Mouse (Mus musculus) hindbrain, embryonic 10.5 days (tissue): ENCODE results near the gene Ubald1. TPM values are rescaled to one million over a fixed set of nuclear protein-coding genes. Genes with fewer than 3 reads are reported as not detected.

Experiments used
- DNase-seq: peaks from one replicate; pipeline ENCODE4 v3.0.0-alpha.2; 2017; ENCODE audit warnings: low spot score
- H3K27ac ChIP-seq: fragments of 300-500 bp; sonication (generic); 2 replicates; pipeline ENCODE4 v1.5.1; 2016; ENCODE audit warnings: mild to moderate bottlenecking, moderate library complexity
- H3K27me3 ChIP-seq: fragments of 300-500 bp; sonication (generic); 2 replicates; pipeline ENCODE4 v1.6.1; 2016; ENCODE audit warnings: mild to moderate bottlenecking; ENCODE audit not compliant: poor library complexity, insufficient read depth, severe bottlenecking
- H3K36me3 ChIP-seq: fragments of 300-500 bp; sonication (generic); 2 replicates; pipeline ENCODE4 v1.6.1; 2016; ENCODE audit warnings: mild to moderate bottlenecking, moderate library complexity
- H3K4me1 ChIP-seq: fragments of 300-500 bp; sonication (generic); replicated peaks from 2 replicates; pipeline ENCODE4 v1.6.1; 2016; ENCODE audit warnings: mild to moderate bottlenecking
- H3K4me3 ChIP-seq: fragments of 300-500 bp; sonication (generic); 2 replicates; pipeline ENCODE4 v1.5.1; 2016; ENCODE audit warnings: mild to moderate bottlenecking, moderate library complexity
- H3K9me3 ChIP-seq: fragments of 300-500 bp; sonication (generic); 2 replicates; pipeline ENCODE4 v1.6.1; 2016; ENCODE audit warnings: mild to moderate bottlenecking, moderate library complexity
- WGBS: fragments of 180-500 bp; shearing (Covaris S2); methylation state at CpG from one replicate; pipeline ENCODE4 v1.1.7; 2016; 5-methylcytosine and 5-hydroxymethylcytosine counted together
- polyA plus RNA-seq: library from polyadenylated mRNA; unstranded; fragments of >200 nt; fragmentation: Nextera tagmentation; extraction: Ambion mirVana; gene quantifications from 2 replicates; pipeline ENCODE4 v1.2.1, GENCODE M21; 2016

Ubald1 gene
- polyA plus RNA-seq, 1 experiment from 2014 or later, result 41.3 TPM

DNA sequence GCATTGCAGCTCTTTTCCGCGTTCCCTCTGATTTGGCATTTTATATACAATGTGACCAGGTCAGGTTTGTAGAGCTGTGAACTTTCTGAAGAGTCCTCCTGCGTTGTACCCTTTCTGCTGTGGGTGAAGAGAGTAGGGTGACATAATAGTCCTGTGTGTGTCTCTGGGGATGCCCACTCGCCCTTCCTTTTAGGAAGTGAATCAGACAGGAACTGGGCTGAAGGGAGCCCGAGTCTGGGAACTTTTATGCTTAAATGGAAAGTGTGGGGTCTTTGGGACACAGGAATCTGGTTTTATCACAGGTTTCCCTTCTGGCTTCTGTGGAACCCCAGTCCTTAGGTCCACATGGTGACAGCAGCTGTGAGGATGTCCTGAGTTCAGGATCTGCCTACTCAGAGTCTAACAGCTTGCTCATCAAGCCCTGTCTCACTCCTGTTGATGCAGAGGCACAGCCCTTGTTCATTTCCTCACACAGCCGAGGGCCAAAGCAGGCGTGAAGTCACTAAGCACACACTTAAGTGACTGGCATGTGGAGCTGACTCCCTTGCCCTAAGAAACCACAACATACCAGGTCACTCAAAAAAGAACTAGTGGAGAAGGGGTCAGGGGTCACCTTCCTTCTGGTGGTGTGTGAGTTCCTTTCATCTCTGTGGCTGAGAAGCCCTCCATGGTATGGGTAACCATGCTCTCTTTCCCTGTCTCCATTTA, 14.2 kb upstream of the Ubald1 start:
- Histone ChIP-seq H3K4me3 (no peak overlapping the region), H3K9me3 (no peaks in the 10 kb centered on the region), H3K4me1 (peaks cover 16% of the 10 kb centered on the region), H3K27ac (peak overlapping the region; percentile 12; the same call in 1 of the 2 replicates), H3K27me3 (no peaks in the 10 kb centered on the region), H3K36me3 (0 out of 2 replicates have a peak, but pooled peaks cover 10% of the 10 kb centered on the region)
- no peak for DNase-seq
- 80% methylated on average over 7 of the region's 7 CpGs for WGBS

- H3K9me3 ChIP-seq, result no peaks in the 10 kb centered on the region
- H3K4me3 ChIP-seq, result no peak overlapping the region
- no peak overlapping the region for H3K27ac ChIP-seq
- H3K4me1 ChIP-seq, result peaks cover 24% of the 10 kb centered on the region
- H3K36me3 ChIP-seq, result 0 out of 2 replicates have a peak, but pooled peaks cover 10% of the 10 kb centered on the region
- no peaks in the 10 kb centered on the region for H3K27me3 ChIP-seq
- no peak for DNase-seq
- WGBS, result 89% methylated on average over 6 of the region's 6 CpGs
These were observed 12.1 kb upstream of the Ubald1 start for GRCm38 (mm10) chr16:4892171-4892570.

DNA sequence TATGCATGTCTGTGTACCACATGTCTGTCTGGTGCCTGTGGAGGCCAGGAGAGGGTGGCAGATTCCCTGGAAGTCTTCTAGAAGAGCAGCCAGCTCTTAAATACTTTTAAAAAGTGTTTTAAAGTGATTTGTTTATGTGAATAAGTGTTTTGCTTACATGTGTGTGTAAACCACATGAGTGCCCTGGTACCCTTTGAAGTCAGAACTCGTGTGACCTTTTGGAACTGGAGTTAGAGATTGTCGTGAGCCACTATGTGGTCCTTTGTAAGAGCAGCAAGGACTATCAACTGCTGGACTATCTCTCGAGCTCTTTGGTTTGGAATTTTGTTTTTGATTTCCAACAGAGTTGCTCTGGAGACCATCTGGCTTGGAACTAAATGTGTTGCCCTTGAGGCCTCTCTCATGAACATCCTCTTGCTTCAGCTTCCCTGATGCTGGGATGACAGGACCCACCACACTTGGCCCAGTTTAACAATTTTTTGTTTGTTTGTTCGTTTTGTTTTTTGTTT, 10.1 kb upstream of the Ubald1 start:
- DNase-seq, result no peak
- H3K27ac ChIP-seq, result no peak overlapping the region
- 0 out of 2 replicates have a peak, but pooled peaks cover 10% of the 10 kb centered on the region for H3K36me3 ChIP-seq
- no peak overlapping the region for H3K4me3 ChIP-seq
- 61% methylated on average over 4 of the region's 4 CpGs for WGBS
- H3K4me1 ChIP-seq, result peaks cover 32% of the 10 kb centered on the region
- H3K27me3 ChIP-seq, result no peaks in the 10 kb centered on the region
- no peaks in the 10 kb centered on the region for H3K9me3 ChIP-seq

DNA sequence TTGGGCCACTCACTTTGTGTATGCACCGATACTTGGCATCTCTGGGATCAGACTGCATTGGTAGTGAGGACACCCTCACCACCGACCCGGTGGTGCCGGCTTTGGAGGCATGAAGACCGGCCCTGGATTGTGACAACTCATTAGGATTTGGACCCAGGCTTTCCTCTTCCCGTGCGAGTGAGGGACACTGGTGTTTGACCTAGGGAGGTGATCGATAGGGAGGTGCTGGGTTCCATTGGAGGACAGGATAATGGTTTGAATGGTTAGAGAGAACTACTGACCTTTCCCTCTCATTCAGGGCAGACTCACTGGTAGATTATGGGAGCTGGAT, 6.5 kb upstream of the Ubald1 start:
- Histone ChIP-seq H3K4me1 (peaks cover 32% of the 10 kb centered on the region), H3K27ac (peak overlapping the region; percentile 95), H3K4me3 (peak overlapping the region; percentile 87), H3K27me3 (no peaks in the 10 kb centered on the region), H3K9me3 (no peaks in the 10 kb centered on the region), H3K36me3 (0 out of 2 replicates have a peak, but pooled peaks cover 7% of the 10 kb centered on the region)
- 1% methylated on average over 8 of the region's 8 CpGs for WGBS
- DNase-seq, result no peak

GRCm38 (mm10) chr16:4885760-4886689, 5.9 kb upstream of the Ubald1 start, which contains the start of gene Mgrn1:
Gene Mgrn1 (plus strand): TSS chr16:4886249.
- H3K27ac ChIP-seq, result peak within 1 kb of the TSS; percentile 95
- no peaks in the 10 kb centered on the region for H3K27me3 ChIP-seq
- peaks cover 38% of the 10 kb centered on the region for H3K4me1 ChIP-seq
- under 1% methylated on average over 62 of the region's 74 CpGs for WGBS
- peak; percentile 92 for DNase-seq
- H3K9me3 ChIP-seq, result no peaks in the 10 kb centered on the region
- peak within 1 kb of the TSS; percentile 87 for H3K4me3 ChIP-seq
- H3K36me3 ChIP-seq, result 0 out of 2 replicates have a peak, but pooled peaks cover 4% of the 10 kb centered on the region

DNA sequence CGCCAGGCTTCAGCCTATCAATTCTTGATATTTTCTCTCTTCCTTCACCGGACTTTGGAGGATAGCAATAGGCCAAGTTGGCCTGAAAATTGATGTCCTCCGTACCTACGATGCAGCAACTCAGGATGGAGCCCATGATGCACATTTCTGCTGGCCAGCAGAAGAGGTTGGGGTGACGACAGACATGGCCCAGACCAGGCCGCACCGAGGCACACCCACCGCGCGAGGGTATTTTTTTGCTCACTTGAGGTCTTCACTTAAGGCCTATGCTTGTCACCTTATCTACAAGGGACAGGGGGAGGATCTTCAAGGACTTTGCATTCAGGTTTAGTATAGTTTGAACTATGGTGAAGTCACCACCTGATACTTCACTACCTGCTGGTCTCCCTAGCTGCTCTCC, 4.8 kb upstream of the Ubald1 start:
- H3K27ac ChIP-seq, result peak overlapping the region; percentile 95
- no peaks in the 10 kb centered on the region for H3K27me3 ChIP-seq
- peak overlapping the region; percentile 87 for H3K4me3 ChIP-seq
- no peak for DNase-seq
- WGBS, result 91% methylated on average over 10 of the region's 10 CpGs
- H3K4me1 ChIP-seq, result peaks cover 41% of the 10 kb centered on the region
- H3K36me3 ChIP-seq, result no peaks in the 10 kb centered on the region
- no peaks in the 10 kb centered on the region for H3K9me3 ChIP-seq

DNA sequence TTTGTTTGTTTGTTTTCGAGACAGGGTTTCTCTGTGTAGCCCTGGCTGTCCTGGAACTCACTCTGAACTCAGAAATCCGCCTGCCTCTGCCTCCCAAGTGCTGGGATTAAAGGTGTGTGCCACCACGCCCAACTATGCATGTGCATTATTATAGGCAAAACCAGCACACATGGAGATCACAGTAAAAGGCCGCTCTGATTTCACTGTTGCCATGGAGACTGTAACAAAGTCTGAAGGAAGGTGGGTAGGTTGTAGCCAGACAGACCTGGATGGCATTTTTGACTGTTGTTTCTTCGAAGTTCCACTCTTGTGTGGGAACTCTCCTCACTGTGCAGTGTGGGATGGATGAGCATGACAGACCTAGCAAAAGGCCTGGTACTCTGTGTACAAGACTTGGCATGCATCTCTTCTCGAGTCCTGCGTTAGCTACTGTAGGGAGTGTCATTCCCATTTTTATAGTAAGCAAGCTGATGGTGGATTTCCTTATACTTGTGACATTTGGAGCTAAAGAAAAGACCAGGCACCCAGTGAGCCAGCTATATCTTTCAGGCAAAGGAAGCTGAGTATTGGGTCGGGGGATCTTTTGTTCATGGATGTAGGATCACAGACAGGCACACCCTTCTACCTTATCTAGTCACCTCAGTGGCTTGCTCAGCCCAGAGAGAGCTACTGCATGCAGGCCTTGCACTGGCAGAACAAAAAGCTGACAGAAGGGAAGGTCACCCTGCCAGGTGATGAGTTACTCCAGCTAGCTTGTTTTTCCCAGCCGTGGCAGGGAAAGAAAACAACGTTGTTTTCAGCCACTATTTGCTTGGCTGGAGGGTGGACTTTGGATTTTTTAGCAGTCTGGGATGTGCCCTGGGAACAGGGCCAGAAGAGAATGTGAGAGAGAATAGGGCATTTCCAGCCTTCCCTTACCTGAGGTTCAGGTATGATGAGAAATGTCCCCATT, 1.6 kb upstream of the Ubald1 start:
- Histone ChIP-seq H3K27ac (peak overlapping the region; percentile 92), H3K4me3 (peak overlapping the region; percentile 96), H3K27me3 (no peaks in the 10 kb centered on the region), H3K36me3 (no peaks in the 10 kb centered on the region), H3K9me3 (no peaks in the 10 kb centered on the region), H3K4me1 (peaks cover 48% of the 10 kb centered on the region)
- WGBS, result 78% methylated on average over 10 of the region's 10 CpGs
- DNase-seq, result no peak

- no peaks in the 10 kb centered on the region for H3K9me3 ChIP-seq
- peak overlapping the region; percentile 96 for H3K4me3 ChIP-seq
- WGBS, result under 1% methylated on average over 40 of the region's 40 CpGs
- H3K27ac ChIP-seq, result peak overlapping the region; percentile 92
- DNase-seq, result peak; percentile 89
- H3K27me3 ChIP-seq, result no peaks in the 10 kb centered on the region
- peaks cover 18% of the 10 kb centered on the region for H3K36me3 ChIP-seq
- H3K4me1 ChIP-seq, result peaks cover 37% of the 10 kb centered on the region
These were observed 399 bp downstream of the Ubald1 start for GRCm38 (mm10) chr16:4879708-4880124.

GRCm38 (mm10) chr16:4879101-4879707, 911 bp downstream of the Ubald1 start:
- WGBS, result under 1% methylated on average over 54 of the region's 54 CpGs
- H3K36me3 ChIP-seq, result peaks cover 23% of the 10 kb centered on the region

DNA sequence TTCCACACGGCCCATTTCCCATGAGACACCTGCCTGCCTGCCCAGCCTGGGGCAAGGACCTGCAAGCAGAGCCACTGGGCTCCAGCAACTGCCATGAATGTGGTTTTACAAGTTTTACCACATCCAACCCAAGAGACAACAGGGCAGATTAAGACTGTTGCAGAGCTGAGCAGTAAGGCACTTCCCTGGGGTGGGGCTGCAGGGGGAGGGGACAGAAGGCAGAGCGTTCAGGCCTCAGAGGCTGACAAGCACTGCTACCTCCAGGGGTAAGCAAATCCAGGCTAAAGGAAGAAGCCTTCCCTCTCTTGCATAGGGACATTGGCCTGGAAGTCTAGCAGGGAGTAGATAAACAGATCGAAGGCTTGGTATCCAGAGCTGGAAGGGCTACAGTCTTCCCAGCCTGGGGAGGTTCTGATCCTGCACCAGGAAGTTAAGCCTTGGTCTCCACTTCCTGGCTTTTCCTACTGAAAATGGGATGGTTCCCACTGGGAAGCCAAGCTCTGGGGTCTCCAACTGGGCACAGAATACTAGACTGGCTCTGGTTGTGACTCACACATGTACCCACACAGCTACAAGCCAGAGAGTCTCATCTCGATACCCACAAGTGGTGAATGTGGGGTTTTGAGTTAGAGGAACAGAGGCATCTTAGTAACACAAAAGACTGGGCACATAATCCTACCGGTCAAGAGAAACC, 1.8 kb downstream of the Ubald1 start:
- Histone ChIP-seq H3K9me3 (no peaks in the 10 kb centered on the region), H3K36me3 (peaks cover 32% of the 10 kb centered on the region), H3K27me3 (no peaks in the 10 kb centered on the region), H3K4me1 (peaks cover 37% of the 10 kb centered on the region), H3K27ac (peak overlapping the region; percentile 92), H3K4me3 (peak overlapping the region; percentile 96)
- peak; percentile 16 for DNase-seq
- WGBS, result 45% methylated on average over 5 of the region's 5 CpGs

More at GRCm38 (mm10) chr16:4879101-4879707, 911 bp downstream of the Ubald1 start:
- peak overlapping the region; percentile 96 for H3K4me3 ChIP-seq
- DNase-seq, result no peak
- peaks cover 37% of the 10 kb centered on the region for H3K4me1 ChIP-seq
- H3K27ac ChIP-seq, result peak overlapping the region; percentile 92
- H3K27me3 ChIP-seq, result no peaks in the 10 kb centered on the region
- H3K9me3 ChIP-seq, result no peaks in the 10 kb centered on the region

GRCm38 (mm10) chr16:4877701-4878100, 2.4 kb downstream of the Ubald1 start:
- Histone ChIP-seq H3K4me1 (peaks cover 37% of the 10 kb centered on the region), H3K36me3 (peaks cover 38% of the 10 kb centered on the region), H3K27me3 (no peaks in the 10 kb centered on the region), H3K27ac (peak overlapping the region; percentile 92; the same call in 1 of the 2 replicates), H3K9me3 (no peaks in the 10 kb centered on the region), H3K4me3 (peak overlapping the region; percentile 96)
- DNase-seq, result no peak
- 85% methylated on average over 3 of the region's 3 CpGs for WGBS
